Mouse (Mus musculus): Measurements from ENCODE around the gene Trim16.

Trim16 gene

GRCm38 (mm10) chr11:62827911-62828310, 7.9 kb downstream of the Trim16 start:
- DNase-seq (ENCODE audit: extremely low read depth, low read depth, low spot score): no peak

DNA sequence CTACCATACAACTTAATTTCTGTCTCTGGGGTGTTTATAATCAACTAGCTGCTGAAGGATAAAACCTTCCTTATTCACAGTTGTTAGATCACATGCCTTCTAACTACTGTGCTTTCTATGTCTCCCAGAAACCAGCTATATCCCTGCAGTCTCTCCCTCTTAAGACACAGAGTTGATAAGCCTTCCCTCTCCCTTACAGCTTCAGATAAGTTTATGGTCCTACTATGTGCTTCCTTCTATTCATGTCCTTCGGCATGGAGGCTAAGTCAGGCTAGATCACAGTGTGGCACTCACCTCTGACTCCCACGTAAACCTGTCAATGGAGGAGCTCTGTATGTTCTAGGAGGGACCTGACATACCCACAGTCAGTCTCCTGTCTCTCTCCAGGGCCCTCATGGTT, 10.4 kb downstream of the Trim16 start:
- no peak for DNase-seq (ENCODE audit: extremely low read depth, low read depth, low spot score)

GRCm38 (mm10) chr11:62831906-62832305, 11.9 kb downstream of the Trim16 start:
- DNase-seq (ENCODE audit: extremely low read depth, low read depth, low spot score): no peak

- DNase-seq (ENCODE audit: extremely low read depth, low read depth, low spot score): no peak
These were observed 24.5 kb downstream of the Trim16 start for GRCm38 (mm10) chr11:62844562-62844961.

- no peak for DNase-seq (ENCODE audit: extremely low read depth, low read depth, low spot score)
These were observed 25.7 kb downstream of the Trim16 start for GRCm38 (mm10) chr11:62845730-62846129.

- no peak for DNase-seq (ENCODE audit: extremely low read depth, low read depth, low spot score)
These were observed 27.1 kb downstream of the Trim16 start, which contains the start of gene Fbxw10 for GRCm38 (mm10) chr11:62846961-62847654. Fbxw10 (plus strand) TSS chr11:62847069.

- no peak for DNase-seq (ENCODE audit: extremely low read depth, low read depth, low spot score)
These were observed 27.7 kb downstream of the Trim16 start for GRCm38 (mm10) chr11:62847655-62848191.

DNA sequence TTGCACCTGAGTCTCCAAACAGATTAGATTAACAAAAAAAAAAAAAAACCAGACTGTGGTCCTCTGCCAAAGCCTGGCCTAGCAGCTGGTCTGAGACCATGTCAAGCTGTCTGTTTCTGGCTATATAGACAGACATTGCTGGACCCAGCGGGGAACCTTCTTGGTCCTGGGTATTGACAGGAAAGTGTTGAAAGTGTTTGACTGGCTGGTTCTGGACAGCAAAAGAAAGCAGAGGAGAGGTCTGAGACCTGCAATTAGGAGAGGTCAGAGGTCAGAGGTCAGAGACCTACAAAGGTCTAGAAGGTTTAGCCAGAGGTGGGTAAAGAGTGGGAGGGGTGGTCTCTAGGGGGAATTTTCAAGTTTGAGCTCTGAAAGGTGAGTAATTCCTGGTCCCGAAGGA, 28.3 kb downstream of the Trim16 start:
- no peak for DNase-seq (ENCODE audit: extremely low read depth, low read depth, low spot score)

DNA sequence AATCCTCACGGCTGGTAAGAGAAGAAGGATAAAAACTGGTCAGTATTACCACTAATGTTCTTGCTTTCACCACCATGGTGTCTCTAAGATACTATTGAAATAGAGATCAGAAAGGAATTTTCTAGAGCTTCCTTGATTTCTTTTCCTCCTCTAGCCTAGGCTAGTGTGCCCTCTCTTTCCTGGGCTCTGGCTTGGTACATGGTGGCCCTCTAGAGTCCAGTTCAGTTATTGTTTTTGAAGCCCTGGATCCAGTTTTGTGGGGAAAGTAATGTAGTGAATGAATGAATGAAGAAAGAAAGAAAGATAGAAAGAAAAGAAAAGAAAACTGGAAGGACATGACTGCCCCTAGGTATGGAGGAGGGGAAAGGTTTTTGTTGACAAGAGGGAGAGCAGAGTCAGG, 31.2 kb downstream of the Trim16 start:
- no peak for DNase-seq (ENCODE audit: extremely low read depth, low read depth, low spot score)

GRCm38 (mm10) chr11:62853334-62853733, 33.3 kb downstream of the Trim16 start:
- no peak for DNase-seq (ENCODE audit: extremely low read depth, low read depth, low spot score)

- DNase-seq (ENCODE audit: extremely low read depth, low read depth, low spot score): no peak
These were observed 45.5 kb downstream of the Trim16 start for GRCm38 (mm10) chr11:62865562-62865961.

DNA sequence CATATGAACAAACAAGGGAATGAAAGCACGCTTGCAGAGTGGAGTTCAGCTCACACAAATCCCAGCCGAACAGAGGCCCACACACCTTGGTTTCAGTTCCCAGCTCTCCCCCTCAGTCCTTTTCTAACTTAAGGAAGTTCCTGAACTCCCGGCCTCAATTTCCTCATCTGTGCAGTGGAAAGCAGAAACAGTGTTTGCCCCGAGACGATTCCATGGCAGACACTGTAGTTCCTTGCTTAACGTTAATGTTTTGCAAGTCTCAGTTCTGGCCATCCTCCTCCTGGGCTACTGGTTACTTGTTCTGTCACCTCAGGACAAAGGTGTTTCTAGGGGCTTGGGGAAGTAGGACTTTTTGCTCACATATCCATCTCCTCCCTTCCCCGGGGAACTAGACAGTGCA, 46.7 kb downstream of the Trim16 start:
- DNase-seq (ENCODE audit: extremely low read depth, low read depth, low spot score): no peak

- no peak for DNase-seq (ENCODE audit: extremely low read depth, low read depth, low spot score)
These were observed 49.2 kb downstream of the Trim16 start for GRCm38 (mm10) chr11:62869201-62869600.

- DNase-seq (ENCODE audit: extremely low read depth, low read depth, low spot score): no peak
These were observed 49.8 kb downstream of the Trim16 start for GRCm38 (mm10) chr11:62869715-62870371.

DNA sequence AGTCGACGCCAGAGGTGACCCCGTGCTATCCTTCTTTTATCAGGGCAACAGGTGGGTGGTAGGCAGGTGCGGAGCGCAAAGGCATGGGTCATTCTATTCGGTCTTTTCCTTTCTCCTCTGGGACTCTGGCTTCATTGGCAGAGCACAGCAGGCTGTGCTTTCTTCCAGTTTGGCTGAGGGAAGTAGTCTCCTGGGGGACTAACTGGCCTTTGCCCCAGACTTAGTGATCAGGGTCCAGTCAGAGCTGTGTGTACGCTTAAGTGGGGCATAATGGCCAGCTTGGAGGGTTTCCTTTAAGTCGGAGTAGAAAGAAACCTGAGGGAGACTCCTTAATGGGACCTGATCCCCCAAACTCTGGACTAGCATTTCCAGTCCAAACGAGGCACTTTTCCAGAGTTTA, 53.4 kb downstream of the Trim16 start:
- DNase-seq (ENCODE audit: extremely low read depth, low read depth, low spot score): no peak

GRCm38 (mm10) chr11:62875696-62876095, 55.7 kb downstream of the Trim16 start:
- DNase-seq (ENCODE audit: extremely low read depth, low read depth, low spot score): no peak

- no peak for DNase-seq (ENCODE audit: extremely low read depth, low read depth, low spot score)
These were observed 56.4 kb downstream of the Trim16 start for GRCm38 (mm10) chr11:62876445-62876844.

GRCm38 (mm10) chr11:62877391-62877790, 57.4 kb downstream of the Trim16 start:
- DNase-seq (ENCODE audit: extremely low read depth, low read depth, low spot score): no peak

GRCm38 (mm10) chr11:62878728-62879127, 58.7 kb downstream of the Trim16 start:
- no peak for DNase-seq (ENCODE audit: extremely low read depth, low read depth, low spot score)

- peak; percentile 52 for DNase-seq (ENCODE audit: extremely low read depth, low read depth, low spot score)
These were observed 59.4 kb downstream of the Trim16 start, which contains the start of gene Tvp23b for GRCm38 (mm10) chr11:62879220-62880048. Tvp23b (plus strand) TSS chr11:62879455.

GRCm38 (mm10) chr11:62883407-62883806, 63.4 kb downstream of the Trim16 start:
- DNase-seq (ENCODE audit: extremely low read depth, low read depth, low spot score): no peak

Data from fat pad, adult 2 months (tissue).